In genomic region chr16:87717046-87717660, GRCm38 (mm10) we compare ENCODE assay signal across 18 mouse cellular contexts. TPM values are rescaled to one million over a fixed set of nuclear protein-coding genes. Genes with fewer than 3 reads are reported as not detected.
DNase-seq lines count a peak whose midpoint lies in the region; ATAC-seq lines count a peak whose summit lies in the region.
"Had no signal": no experiment of that assay in that cellular context is flagged by ENCODE, and none has a peak within 500 bp of the region (broad histone marks: within the 10 kb centered on the region; RNA-seq: fewer than 3 reads in every experiment).

No protein-coding gene starts in this region.

- no peak for ATAC-seq in heart, embryonic 16.5 days (replicated peaks; ENCODE audit: extremely low read depth, insufficient read depth, low FRiP score)
- ATAC-seq in megakaryocyte, adult 5-6 weeks (ENCODE audit: poor library complexity, severe bottlenecking) = no peak
- ATAC-seq: activated CD4-positive, CD25-positive, alpha-beta regulatory T cell, adult 4 months; forebrain, embryonic 16.5 days; Patski had no signal

- H3K9ac ChIP-seq in heart, embryonic 16.5 days (ENCODE audit: low read length) = no peak overlapping the region
- H3K9ac ChIP-seq: embryonic facial prominence, embryonic 12.5 days; forebrain, embryonic 12.5 days; hindbrain, embryonic 15.5 days had no signal

- 27% methylated on average over 5 of the region's 5 CpGs for WGBS in heart, embryonic 10.5 days
- 35% methylated on average over 5 of the region's 5 CpGs for WGBS in heart, embryonic 16.5 days

- peaks cover 19% of the 10 kb centered on the region for H3K36me3 ChIP-seq in heart, embryonic 10.5 days
- peaks cover 3% of the 10 kb centered on the region; the same call in 1 of the 2 replicates for H3K36me3 ChIP-seq in heart, embryonic 16.5 days (ENCODE audit: control insufficient read depth, insufficient read depth)
- H3K36me3 ChIP-seq in megakaryocyte, embryonic 14.5 days (replicated peaks; ENCODE audit: low read length) = peaks cover 89% of the 10 kb centered on the region

- DNase-seq in heart, embryonic 10.5 days (ENCODE audit: low spot score) = peak; percentile 77
- no peak for DNase-seq in heart, adult 9 months (ENCODE audit: low spot score in 2 of 2)
- DNase-seq in heart, postnatal 10 days = no peak
- no peak for DNase-seq in urinary bladder, adult 2 months (ENCODE audit: low spot score)
- DNase-seq: adrenal gland, postnatal 14 days; cerebellum, adult 11-12 months; cerebellum, adult 9-10 months; cerebellum, postnatal 25 days; gastrocnemius, postnatal 10 days had no signal

- no peaks in the 10 kb centered on the region for H3K27me3 ChIP-seq in heart, embryonic 10.5 days (ENCODE audit: insufficient read depth, poor library complexity, severe bottlenecking)
- no peaks in the 10 kb centered on the region for H3K27me3 ChIP-seq in heart, embryonic 16.5 days (ENCODE audit: control insufficient read depth, insufficient read depth, low read length)
- no peaks in the 10 kb centered on the region for H3K27me3 ChIP-seq in megakaryocyte, embryonic 14.5 days (replicated peaks)
- H3K27me3 ChIP-seq: embryonic facial prominence, embryonic 12.5 days; forebrain, embryonic 12.5 days; hindbrain, embryonic 15.5 days; Patski had no signal

- no peak overlapping the region for H3K27ac ChIP-seq in heart, embryonic 10.5 days
- H3K27ac ChIP-seq in heart, embryonic 16.5 days (ENCODE audit: low read length) = peak overlapping the region; percentile 33; the same call in 1 of the 2 replicates
- H3K27ac ChIP-seq: embryonic facial prominence, embryonic 12.5 days; forebrain, embryonic 12.5 days; hindbrain, embryonic 15.5 days had no signal

- H3K9me3 ChIP-seq in heart, embryonic 10.5 days = no peaks in the 10 kb centered on the region
- H3K9me3 ChIP-seq in heart, embryonic 16.5 days (replicated peaks; ENCODE audit: control insufficient read depth, low read length) = no peaks in the 10 kb centered on the region
- H3K9me3 ChIP-seq in megakaryocyte, embryonic 14.5 days = no peaks in the 10 kb centered on the region
- H3K9me3 ChIP-seq: embryonic facial prominence, embryonic 12.5 days; forebrain, embryonic 12.5 days; hindbrain, embryonic 15.5 days had no signal

- H3K4me3 ChIP-seq in heart, embryonic 10.5 days = no peak overlapping the region
- H3K4me3 ChIP-seq in heart, embryonic 16.5 days (ENCODE audit: low read length) = no peak overlapping the region
- H3K4me3 ChIP-seq in megakaryocyte, embryonic 14.5 days (replicated peaks) = peak overlapping the region; percentile 69
- H3K4me3 ChIP-seq: embryonic facial prominence, embryonic 12.5 days; forebrain, embryonic 12.5 days; hindbrain, embryonic 15.5 days had no signal

- H3K4me1 ChIP-seq in heart, embryonic 10.5 days = peaks cover 58% of the 10 kb centered on the region
- H3K4me1 ChIP-seq in heart, embryonic 16.5 days (ENCODE audit: control insufficient read depth, insufficient read depth, low read length) = peaks cover 30% of the 10 kb centered on the region
- peaks cover 89% of the 10 kb centered on the region for H3K4me1 ChIP-seq in megakaryocyte, embryonic 14.5 days
- H3K4me1 ChIP-seq: forebrain, embryonic 12.5 days had no signal

- no peak overlapping the region for H3K4me2 ChIP-seq in heart, embryonic 16.5 days (ENCODE audit: low read depth, low read length)
- H3K4me2 ChIP-seq: embryonic facial prominence, embryonic 12.5 days; forebrain, embryonic 12.5 days; hindbrain, embryonic 15.5 days had no signal

- intact Hi-C loops in heart, postnatal 10 days (cut with DNase I) = no loop called here

RNA-seq across cellular contexts. Expression of gene Bach1, which starts 18.4 kb away (rescaled TPM):
- 8.5 and 9.4 TPM in 2 replicates for polyA plus RNA-seq in heart, embryonic 10.5 days (2016; fragmentation: Nextera tagmentation; extraction: Ambion mirVana)
- polyA plus RNA-seq in heart, embryonic 16.5 days (2015; fragmentation: Nextera tagmentation; extraction: Ambion mirVana) = 8.2 and 9.8 TPM in 2 replicates
- 10 to 100 TPM; 27.9 to 29.5 TPM for total RNA-seq in heart, postnatal 10 days (2021)
- polyA plus RNA-seq in megakaryocyte, embryonic 14.5 days (2012; ENCODE audit: insufficient read depth, low replicate concordance) = 6.0 and 6.3 TPM in 2 replicates
- 52.2 and 53.5 TPM in 2 replicates for total RNA-seq in megakaryocyte, adult 5-6 weeks (2015)
- 90.8 and 98.4 TPM in 2 replicates for total RNA-seq in megakaryocyte, adult 5-6 weeks (2017)
- 6.8 and 8.9 TPM in 2 replicates for polyA plus RNA-seq in urinary bladder, adult 2 months (2012; rRNA removed)
